Mouse (Mus musculus) testis, postnatal 14 days (tissue): ENCODE measurements around the gene Syt8.

ENCODE experiments used
- DNase-seq: peaks from one replicate; pipeline ENCODE4 v3.0.0; 2021; ENCODE audit warnings: low spot score

The Syt8 gene

DNA sequence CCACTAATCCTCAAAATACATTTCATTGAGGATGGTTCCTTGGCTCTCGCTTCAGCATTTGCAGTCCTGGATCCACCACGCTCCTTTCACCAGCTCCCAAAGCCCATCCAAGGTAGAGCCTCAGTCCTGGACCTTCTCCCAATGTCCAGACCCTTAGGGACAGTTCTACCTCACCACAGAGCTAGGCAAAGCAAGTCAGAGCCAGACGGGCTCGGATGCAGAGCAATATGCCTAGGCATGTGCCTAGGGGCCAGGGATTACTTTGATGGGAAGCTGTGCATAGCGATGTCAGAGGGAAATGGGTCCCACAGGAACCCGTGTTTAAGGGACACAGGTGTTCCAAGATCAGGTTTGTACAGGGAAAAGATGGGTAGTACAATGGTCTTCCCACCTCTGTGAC is 10.7 kb downstream of the Syt8 start:
- no peak for DNase-seq

DNA sequence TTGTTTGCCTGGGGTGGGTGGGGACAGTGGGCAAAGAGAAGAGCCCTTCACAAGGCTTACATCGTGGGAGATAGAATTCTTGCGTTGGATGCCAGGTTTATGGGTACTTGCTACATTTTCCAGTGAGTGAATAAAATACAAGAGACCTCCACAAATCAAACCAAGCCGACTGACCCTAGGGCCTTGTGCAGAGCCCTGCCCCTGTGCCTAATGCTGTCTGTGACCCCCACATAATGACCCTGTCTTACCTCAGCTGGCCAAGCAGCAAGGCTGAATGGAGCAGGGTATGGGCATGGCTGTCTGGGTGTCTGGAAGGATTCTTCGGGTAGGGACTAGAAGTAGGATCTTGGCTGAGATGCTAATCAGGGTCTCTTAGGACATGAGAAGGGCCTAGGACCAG is 11.6 kb downstream of the Syt8 start:
- no peak for DNase-seq

DNA sequence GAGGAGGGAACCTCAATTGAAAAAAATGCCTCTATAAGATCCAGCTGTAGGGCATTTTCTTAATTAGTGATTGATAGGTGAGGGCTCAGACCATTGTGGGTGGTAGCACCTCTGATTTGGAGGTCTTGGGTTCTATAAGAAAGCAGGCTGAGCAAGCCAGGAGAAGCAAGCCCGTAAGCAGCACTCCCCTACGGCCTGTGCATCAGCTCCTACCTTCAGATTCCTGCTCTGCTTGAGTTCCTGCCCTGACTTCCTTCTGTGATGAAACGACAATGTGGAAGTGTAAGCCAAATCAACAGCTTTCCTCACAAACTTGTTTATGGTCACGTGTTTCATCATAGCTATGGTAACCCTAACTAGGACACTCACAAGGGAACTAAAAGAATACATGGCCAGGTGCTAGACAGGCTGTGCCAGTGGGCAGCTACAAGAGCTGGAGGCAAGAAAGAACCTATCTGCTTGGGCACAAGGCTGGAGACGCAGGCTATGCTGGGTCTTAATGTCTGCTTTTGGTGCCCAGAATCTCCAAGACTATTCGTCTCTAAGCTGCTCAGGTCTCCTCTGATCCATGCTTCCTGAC is 14.5 kb downstream of the Syt8 start:
- DNase-seq: no peak

DNA sequence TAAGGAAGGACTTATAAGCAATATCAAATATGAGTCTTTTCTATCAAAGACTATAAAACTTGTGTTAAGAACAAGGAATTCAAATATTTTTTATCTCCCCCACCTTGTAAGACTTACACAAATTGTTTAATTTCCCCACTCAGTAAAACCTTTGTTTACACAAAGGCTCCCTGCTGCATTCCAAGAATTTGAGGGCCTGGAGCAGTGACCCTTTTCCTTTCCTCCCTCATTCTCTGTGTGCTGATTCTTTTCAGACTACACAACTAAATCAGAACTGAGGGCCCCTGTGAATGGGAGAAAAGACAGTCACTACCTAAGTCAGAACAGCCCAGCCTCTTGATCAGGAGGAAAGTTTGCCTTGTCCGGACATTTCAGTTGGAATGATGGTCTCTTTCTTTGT is 20.1 kb downstream of the Syt8 start:
- no peak for DNase-seq

DNA sequence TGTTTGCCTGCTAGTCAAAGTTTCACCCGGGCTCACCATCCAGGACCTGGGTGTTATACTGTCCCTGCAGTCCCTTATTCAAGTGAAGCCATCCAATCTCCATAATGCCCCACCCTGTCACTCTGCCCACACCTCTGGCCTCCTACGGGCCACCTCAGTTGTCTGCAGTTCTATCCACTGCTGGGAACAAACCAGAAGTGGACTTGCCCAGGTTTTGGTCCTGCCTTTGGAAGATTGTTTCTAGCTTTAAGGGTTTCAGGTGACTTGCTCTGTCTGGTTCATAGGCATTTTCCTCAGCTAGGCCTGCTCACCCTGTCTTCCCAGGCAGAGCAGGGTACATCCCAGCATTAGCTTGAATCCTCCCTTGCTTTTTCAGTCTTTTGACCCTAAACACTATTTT is 20.6 kb downstream of the Syt8 start:
- no peak for DNase-seq

DNA sequence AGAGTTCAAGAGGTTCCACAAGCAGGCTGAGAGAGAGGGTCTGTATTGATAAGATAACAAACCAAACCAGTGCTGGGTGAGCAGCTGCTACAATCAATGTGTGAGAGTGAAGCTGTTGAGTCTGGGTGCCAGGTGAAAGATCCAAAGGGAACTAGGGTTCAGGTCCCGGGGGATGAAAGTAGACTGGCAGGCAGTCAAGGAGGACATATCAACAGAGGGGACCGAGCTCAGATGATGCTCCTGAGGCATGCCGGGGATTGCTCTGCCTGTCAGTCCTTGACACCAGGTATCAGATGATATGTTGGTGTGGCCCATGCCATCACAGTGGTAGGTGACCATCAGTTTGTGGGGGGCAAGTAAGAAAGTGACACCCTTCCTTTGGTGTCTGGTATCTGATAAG is 22.2 kb downstream of the Syt8 start:
- DNase-seq: no peak

GRCm38 (mm10) chr7:142457227-142457811 is 22.7 kb downstream of the Syt8 start:
- DNase-seq: no peak

DNA sequence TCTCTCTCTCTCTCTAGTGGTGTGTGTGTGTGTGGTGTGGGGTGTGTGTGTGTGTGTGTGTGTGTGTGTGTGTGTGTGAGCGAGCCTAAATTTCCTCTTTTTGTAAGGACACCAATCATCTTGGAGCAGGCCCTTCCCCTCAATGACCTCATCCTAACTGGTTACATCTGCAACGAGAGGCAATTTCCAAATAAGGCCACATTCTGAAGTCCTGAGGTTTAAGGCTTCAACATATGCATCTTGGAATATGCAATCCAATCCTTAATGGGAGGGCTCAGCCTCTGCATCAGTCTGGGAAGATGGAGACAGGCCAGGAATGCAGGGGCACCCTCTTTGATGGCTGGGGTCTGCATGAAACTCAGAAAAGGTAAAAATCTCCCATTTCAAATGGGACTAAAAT is 23.4 kb downstream of the Syt8 start:
- DNase-seq: no peak

GRCm38 (mm10) chr7:142458676-142459298 is 24.1 kb downstream of the Syt8 start:
- DNase-seq: no peak

DNA sequence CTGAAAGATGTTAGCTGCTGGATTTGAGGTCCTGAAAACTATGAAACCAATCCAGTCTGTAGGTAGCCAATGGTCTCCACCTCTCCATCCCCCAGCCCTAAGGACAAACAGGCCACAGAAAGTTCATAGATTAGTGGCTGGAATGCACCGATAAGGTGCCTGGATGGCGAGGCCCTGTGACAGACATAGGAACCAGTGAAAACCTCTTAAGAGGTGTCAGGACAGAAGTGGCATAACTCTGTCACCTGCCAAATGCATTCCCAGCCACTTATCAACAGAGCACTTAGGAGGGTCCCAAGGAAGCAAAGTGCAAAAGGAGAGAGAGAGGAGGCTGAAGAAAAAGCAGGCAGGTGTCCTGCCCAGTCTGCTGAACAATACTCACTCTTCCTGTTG is 24.6 kb downstream of the Syt8 start:
- DNase-seq: no peak

GRCm38 (mm10) chr7:142460636-142461077 is 26.0 kb downstream of the Syt8 start, which contains the start of gene Lsp1:
Lsp1 (plus strand) TSS chr7:142460809.
- no peak for DNase-seq

DNA sequence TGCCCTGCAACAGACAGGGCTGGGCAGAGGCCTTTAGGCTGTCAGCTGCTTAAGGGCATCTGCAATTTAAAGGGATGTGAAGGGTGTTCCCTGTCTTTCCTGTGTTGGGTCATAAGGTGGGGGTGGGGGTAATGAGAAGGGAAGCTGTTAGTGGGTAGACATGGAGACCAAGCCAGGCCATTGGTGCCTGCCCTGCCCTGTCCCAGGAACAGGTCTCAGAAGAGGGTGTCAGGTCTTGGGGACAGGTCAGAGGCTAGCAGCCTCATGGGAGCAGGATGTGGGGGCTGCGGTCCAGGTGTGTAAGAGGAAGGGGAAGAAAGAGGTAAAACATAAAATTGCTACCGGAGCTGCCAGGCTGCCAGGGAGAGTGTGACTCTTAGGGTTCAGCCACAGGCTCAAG is 26.8 kb downstream of the Syt8 start:
- DNase-seq: no peak

- DNase-seq: no peak
Observed at GRCm38 (mm10) chr7:142462190-142462589, 27.5 kb downstream of the Syt8 start.

- no peak for DNase-seq
Observed at GRCm38 (mm10) chr7:142462594-142463078, 28.0 kb downstream of the Syt8 start.

- no peak for DNase-seq
Observed at GRCm38 (mm10) chr7:142470171-142470691, 35.6 kb downstream of the Syt8 start.

- DNase-seq: peak; percentile 77
Observed at GRCm38 (mm10) chr7:142470808-142471413, 36.3 kb downstream of the Syt8 start.

- DNase-seq: no peak
Observed at GRCm38 (mm10) chr7:142471414-142471861, 36.8 kb downstream of the Syt8 start.

DNA sequence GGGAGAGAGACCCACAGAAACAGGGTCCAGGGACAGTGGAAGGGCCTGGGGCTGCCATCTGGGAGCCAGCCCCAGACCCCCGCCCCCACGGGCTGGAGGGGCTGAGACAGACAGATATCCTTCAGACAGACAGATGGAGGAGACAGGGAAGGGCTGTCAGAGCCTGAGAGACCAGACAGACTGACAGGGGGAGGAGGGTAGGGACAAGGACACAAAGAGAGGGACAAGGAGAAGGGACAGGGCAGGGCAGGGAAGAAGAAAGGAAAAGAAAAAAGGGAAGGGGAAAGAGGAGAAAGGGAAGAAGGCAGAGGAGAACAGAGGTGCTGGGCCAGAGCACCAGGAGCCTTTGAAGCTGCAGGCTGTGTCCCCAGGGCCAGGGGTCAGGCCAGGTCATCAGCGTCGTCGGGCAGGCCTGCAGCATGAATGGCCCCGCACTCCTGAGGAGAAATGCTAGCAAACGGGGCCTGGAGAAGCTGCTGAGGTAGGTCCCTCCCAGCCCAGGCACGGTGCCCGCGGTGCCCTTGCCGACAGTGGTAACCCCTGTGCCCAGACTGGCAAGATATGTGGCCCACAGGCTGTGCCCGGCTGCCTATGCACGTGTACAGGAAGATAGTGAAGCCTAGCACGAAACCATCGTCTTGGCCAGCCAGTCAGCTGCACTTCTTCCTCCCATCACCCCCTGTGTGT is 37.4 kb downstream of the Syt8 start:
- peak; percentile 59 for DNase-seq

GRCm38 (mm10) chr7:142472936-142473335 is 38.3 kb downstream of the Syt8 start:
- no peak for DNase-seq

- DNase-seq: no peak
Observed at GRCm38 (mm10) chr7:142473476-142473875, 38.8 kb downstream of the Syt8 start.

- peak; percentile 44 for DNase-seq
Observed at GRCm38 (mm10) chr7:142474799-142475198, 40.1 kb downstream of the Syt8 start.

DNA sequence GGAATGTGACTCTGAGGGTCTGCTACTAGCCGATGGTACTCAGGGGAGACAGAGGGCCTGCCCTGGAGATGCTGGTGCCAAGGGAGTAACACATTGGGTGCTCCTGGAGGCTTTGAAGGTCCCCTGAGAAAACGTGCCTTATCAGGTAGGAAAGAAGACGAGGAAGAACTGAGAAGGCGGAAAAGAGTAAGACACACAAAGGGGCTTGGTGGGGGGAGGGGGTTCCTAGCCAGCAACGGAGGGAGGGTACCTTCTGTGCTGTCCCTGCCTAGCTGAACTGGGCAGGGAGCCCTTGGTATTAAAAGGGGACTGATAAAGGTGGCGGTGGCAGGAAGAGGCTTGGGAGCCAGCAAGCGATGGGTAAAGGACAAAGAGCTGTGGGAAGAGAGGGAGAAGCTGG is 41.0 kb downstream of the Syt8 start:
- no peak for DNase-seq
